Mouse (Mus musculus): ENCODE data around the gene Nhej1. TPM values are rescaled to one million over a fixed set of nuclear protein-coding genes. Genes with fewer than 3 reads are reported as not detected.

The Nhej1 gene
- polyA plus RNA-seq, 1 experiment from 2014 or later = 7.2 TPM

GRCm38 (mm10) chr1:75133421-75134207 is 8.6 kb upstream of the Nhej1 start, which contains the start of gene Slc23a3:
Gene Slc23a3, minus strand, starts transcription at chr1:75133890.
- H3K9ac ChIP-seq (ENCODE audit: low read depth, low read length) = no peak within 1 kb of the TSS
- no peaks in the 10 kb centered on the region for H3K9me3 ChIP-seq (ENCODE audit: control insufficient read depth, low read length)
- no peak within 1 kb of the TSS for H3K4me2 ChIP-seq (ENCODE audit: low read length)
- no peak within 1 kb of the TSS for H3K27ac ChIP-seq (ENCODE audit: low read depth, low read length)
- H3K4me1 ChIP-seq (ENCODE audit: control insufficient read depth, insufficient read depth, low read depth, low read length) = no peaks in the 10 kb centered on the region
- H3K4me3 ChIP-seq (ENCODE audit: low read length) = no peak within 1 kb of the TSS
- H3K36me3 ChIP-seq (ENCODE audit: control insufficient read depth, insufficient read depth, low read length) = peaks cover 32% of the 10 kb centered on the region
- no peaks in the 10 kb centered on the region for H3K27me3 ChIP-seq (replicated peaks; ENCODE audit: control insufficient read depth, insufficient read depth, low read length)
- 67% methylated on average over 12 of the region's 12 CpGs for WGBS
- ATAC-seq = no peak

GRCm38 (mm10) chr1:75128641-75129040 is 3.6 kb upstream of the Nhej1 start:
- H3K4me1 ChIP-seq (ENCODE audit: control insufficient read depth, insufficient read depth, low read depth, low read length) = peaks cover 4% of the 10 kb centered on the region
- H3K27me3 ChIP-seq (replicated peaks; ENCODE audit: control insufficient read depth, insufficient read depth, low read length) = no peaks in the 10 kb centered on the region
- 83% methylated on average over 3 of the region's 3 CpGs for WGBS
- H3K4me2 ChIP-seq (ENCODE audit: low read length) = no peak overlapping the region
- ATAC-seq = no peak
- no peak overlapping the region for H3K4me3 ChIP-seq (ENCODE audit: low read length)
- H3K9me3 ChIP-seq (ENCODE audit: control insufficient read depth, low read length) = no peaks in the 10 kb centered on the region
- H3K27ac ChIP-seq (ENCODE audit: low read depth, low read length) = no peak overlapping the region
- H3K36me3 ChIP-seq (ENCODE audit: control insufficient read depth, insufficient read depth, low read length) = no peaks in the 10 kb centered on the region
- H3K9ac ChIP-seq (ENCODE audit: low read depth, low read length) = no peak overlapping the region

DNA sequence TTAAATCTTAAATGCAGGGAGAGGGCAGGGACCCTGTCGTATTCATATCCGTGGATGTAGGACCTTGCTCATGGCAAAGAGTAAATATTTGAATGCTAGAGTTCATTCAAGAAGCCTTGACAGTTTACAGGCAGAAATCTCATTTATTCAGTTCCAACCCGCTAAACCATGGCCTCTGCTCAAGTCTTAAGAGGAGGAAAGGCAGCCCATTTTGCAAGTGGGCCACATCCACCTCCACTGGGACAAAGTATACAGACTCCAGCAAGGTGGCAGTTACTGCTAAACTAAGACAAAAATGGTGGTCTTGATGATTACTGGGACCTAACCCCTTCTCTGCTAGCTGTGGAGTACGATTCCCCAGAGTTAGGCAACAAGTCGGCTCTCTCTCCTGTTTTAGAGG is 418 bp upstream of the Nhej1 start:
- no peak for ATAC-seq
- no peaks in the 10 kb centered on the region for H3K36me3 ChIP-seq (ENCODE audit: control insufficient read depth, insufficient read depth, low read length)
- no peaks in the 10 kb centered on the region for H3K27me3 ChIP-seq (replicated peaks; ENCODE audit: control insufficient read depth, insufficient read depth, low read length)
- H3K9me3 ChIP-seq (ENCODE audit: control insufficient read depth, low read length) = no peaks in the 10 kb centered on the region
- H3K4me2 ChIP-seq (ENCODE audit: low read length) = peak overlapping the region; percentile 69
- peaks cover 4% of the 10 kb centered on the region for H3K4me1 ChIP-seq (ENCODE audit: control insufficient read depth, insufficient read depth, low read depth, low read length)
- 35% methylated on average over 5 of the region's 5 CpGs for WGBS
- H3K4me3 ChIP-seq (ENCODE audit: low read length) = peak overlapping the region; percentile 74
- H3K27ac ChIP-seq (ENCODE audit: low read depth, low read length) = peak overlapping the region; percentile 96; the same call in 1 of the 2 replicates
- H3K9ac ChIP-seq (ENCODE audit: low read depth, low read length) = peak overlapping the region; percentile 75; the same call in 1 of the 2 replicates

- Histone ChIP-seq H3K4me1 (ENCODE audit: control insufficient read depth, insufficient read depth, low read depth, low read length) (peaks cover 4% of the 10 kb centered on the region), H3K27ac (ENCODE audit: low read depth, low read length) (no peak overlapping the region), H3K4me3 (ENCODE audit: low read length) (no peak overlapping the region), H3K9ac (ENCODE audit: low read depth, low read length) (no peak overlapping the region), H3K4me2 (ENCODE audit: low read length) (no peak overlapping the region), H3K36me3 (ENCODE audit: control insufficient read depth, insufficient read depth, low read length) (no peaks in the 10 kb centered on the region), H3K9me3 (ENCODE audit: control insufficient read depth, low read length) (no peaks in the 10 kb centered on the region), H3K27me3 (replicated peaks; ENCODE audit: control insufficient read depth, insufficient read depth, low read length) (no peaks in the 10 kb centered on the region)
- no peak for ATAC-seq
- 83% methylated on average over 3 of the region's 3 CpGs for WGBS
These were observed 2.8 kb downstream of the Nhej1 start for GRCm38 (mm10) chr1:75122211-75122610.

DNA sequence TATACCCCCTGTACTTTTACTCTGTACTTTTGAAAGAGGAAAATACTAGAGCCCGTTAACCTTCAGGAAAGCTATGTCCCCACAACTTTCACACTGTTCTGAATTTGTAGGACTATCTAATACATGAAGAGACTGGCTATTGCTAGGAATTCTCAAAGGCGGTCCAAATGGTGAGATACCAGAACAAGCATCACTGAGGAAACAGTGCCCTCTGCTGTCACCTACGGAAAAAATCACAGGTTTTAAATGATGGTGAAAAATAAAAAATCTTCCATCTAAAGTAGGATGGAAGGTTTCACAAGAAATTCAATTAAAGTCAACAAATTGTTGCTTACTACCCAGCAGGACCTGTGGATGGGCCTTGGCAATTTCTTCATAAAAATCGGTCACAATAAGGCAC is 72.9 kb downstream of the Nhej1 start:
- Histone ChIP-seq H3K4me2 (ENCODE audit: low read length) (no peak overlapping the region), H3K4me3 (ENCODE audit: low read length) (no peak overlapping the region), H3K36me3 (ENCODE audit: control insufficient read depth, insufficient read depth, low read length) (no peaks in the 10 kb centered on the region), H3K9ac (ENCODE audit: low read depth, low read length) (no peak overlapping the region), H3K9me3 (ENCODE audit: control insufficient read depth, low read length) (no peaks in the 10 kb centered on the region), H3K27me3 (replicated peaks; ENCODE audit: control insufficient read depth, insufficient read depth, low read length) (no peaks in the 10 kb centered on the region), H3K4me1 (ENCODE audit: control insufficient read depth, insufficient read depth, low read depth, low read length) (no peaks in the 10 kb centered on the region), H3K27ac (ENCODE audit: low read depth, low read length) (no peak overlapping the region)
- no peak for ATAC-seq
- 32% methylated on average over 4 of the region's 4 CpGs for WGBS

GRCm38 (mm10) chr1:75051428-75051827 is 73.6 kb downstream of the Nhej1 start:
- Histone ChIP-seq H3K9me3 (ENCODE audit: control insufficient read depth, low read length) (no peaks in the 10 kb centered on the region), H3K4me1 (ENCODE audit: control insufficient read depth, insufficient read depth, low read depth, low read length) (no peaks in the 10 kb centered on the region), H3K27me3 (replicated peaks; ENCODE audit: control insufficient read depth, insufficient read depth, low read length) (no peaks in the 10 kb centered on the region), H3K9ac (ENCODE audit: low read depth, low read length) (no peak overlapping the region), H3K4me3 (ENCODE audit: low read length) (no peak overlapping the region), H3K36me3 (ENCODE audit: control insufficient read depth, insufficient read depth, low read length) (no peaks in the 10 kb centered on the region), H3K27ac (ENCODE audit: low read depth, low read length) (no peak overlapping the region), H3K4me2 (ENCODE audit: low read length) (no peak overlapping the region)
- WGBS = 83% methylated on average over 7 of the region's 7 CpGs
- no peak for ATAC-seq

- Histone ChIP-seq H3K27me3 (replicated peaks; ENCODE audit: control insufficient read depth, insufficient read depth, low read length) (no peaks in the 10 kb centered on the region), H3K4me1 (ENCODE audit: control insufficient read depth, insufficient read depth, low read depth, low read length) (no peaks in the 10 kb centered on the region), H3K9ac (ENCODE audit: low read depth, low read length) (no peak overlapping the region)
These were observed 76.4 kb downstream of the Nhej1 start for GRCm38 (mm10) chr1:75048571-75048970.

DNA sequence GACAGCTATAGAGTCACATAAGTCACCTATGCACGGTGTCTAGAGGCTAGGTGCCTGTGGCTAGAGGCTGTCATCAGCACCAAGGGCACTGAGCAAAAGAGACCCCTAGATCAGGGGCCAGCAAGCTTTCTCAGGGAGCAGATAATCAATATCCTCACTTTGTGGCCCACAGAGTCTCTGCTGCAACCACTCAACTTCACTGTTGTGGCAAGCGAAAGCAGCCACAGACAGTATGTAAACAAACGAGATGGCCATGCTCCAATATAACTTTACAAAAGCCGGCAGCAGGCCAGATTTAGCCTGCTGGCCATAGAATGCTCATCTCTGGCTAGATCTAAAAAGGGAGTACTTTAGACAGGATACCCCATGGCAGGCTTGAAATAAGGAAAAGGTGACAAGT is 77.0 kb downstream of the Nhej1 start:
- no peaks in the 10 kb centered on the region for H3K4me1 ChIP-seq (ENCODE audit: control insufficient read depth, insufficient read depth, low read depth, low read length)
- ATAC-seq = no peak
- H3K27ac ChIP-seq (ENCODE audit: low read depth, low read length) = no peak overlapping the region
- no peaks in the 10 kb centered on the region for H3K9me3 ChIP-seq (ENCODE audit: control insufficient read depth, low read length)
- no peaks in the 10 kb centered on the region for H3K36me3 ChIP-seq (ENCODE audit: control insufficient read depth, insufficient read depth, low read length)
- 82% methylated on average over 4 of the region's 4 CpGs for WGBS
- no peak overlapping the region for H3K4me2 ChIP-seq (ENCODE audit: low read length)
- H3K4me3 ChIP-seq (ENCODE audit: low read length) = no peak overlapping the region
- H3K9ac ChIP-seq (ENCODE audit: low read depth, low read length) = no peak overlapping the region
- H3K27me3 ChIP-seq (replicated peaks; ENCODE audit: control insufficient read depth, insufficient read depth, low read length) = no peaks in the 10 kb centered on the region

More at GRCm38 (mm10) chr1:75048571-75048970, 76.4 kb downstream of the Nhej1 start:
- no peaks in the 10 kb centered on the region for H3K9me3 ChIP-seq (ENCODE audit: control insufficient read depth, low read length)
- H3K27ac ChIP-seq (ENCODE audit: low read depth, low read length) = no peak overlapping the region
- ATAC-seq = no peak
- no peak overlapping the region for H3K4me3 ChIP-seq (ENCODE audit: low read length)
- no peak overlapping the region for H3K4me2 ChIP-seq (ENCODE audit: low read length)
- 88% methylated on average over 2 of the region's 2 CpGs for WGBS
- no peaks in the 10 kb centered on the region for H3K36me3 ChIP-seq (ENCODE audit: control insufficient read depth, insufficient read depth, low read length)

GRCm38 (mm10) chr1:75040429-75040828 is 84.6 kb downstream of the Nhej1 start:
- no peaks in the 10 kb centered on the region for H3K4me1 ChIP-seq (ENCODE audit: control insufficient read depth, insufficient read depth, low read depth, low read length)
- no peaks in the 10 kb centered on the region for H3K9me3 ChIP-seq (ENCODE audit: control insufficient read depth, low read length)
- no peaks in the 10 kb centered on the region for H3K27me3 ChIP-seq (replicated peaks; ENCODE audit: control insufficient read depth, insufficient read depth, low read length)
- H3K4me3 ChIP-seq (ENCODE audit: low read length) = no peak overlapping the region
- ATAC-seq = no peak
- H3K9ac ChIP-seq (ENCODE audit: low read depth, low read length) = no peak overlapping the region
- H3K36me3 ChIP-seq (ENCODE audit: control insufficient read depth, insufficient read depth, low read length) = no peaks in the 10 kb centered on the region
- WGBS = 49% methylated on average over 7 of the region's 7 CpGs
- H3K27ac ChIP-seq (ENCODE audit: low read depth, low read length) = no peak overlapping the region
- H3K4me2 ChIP-seq (ENCODE audit: low read length) = no peak overlapping the region
